Mouse (Mus musculus) kidney, embryonic 14.5 days (tissue): ENCODE data around the gene Igfbp1. TPM values are rescaled to one million over a fixed set of nuclear protein-coding genes. Genes with fewer than 3 reads are reported as not detected.
"Not testable (repeated sequence)": the region's sequence is repeated elsewhere in the genome, so short reads cannot be mapped to it uniquely, and the experiment has no call there.

ENCODE experiments used
- ATAC-seq: fragments of 200-750 bp; cut with Nextera tagmentation; 2 replicates; pipeline ENCODE4 v1.8.0; 2017; ENCODE audit warnings: moderate number of reproducible peaks, mild to moderate bottlenecking, moderate TSS enrichment, moderate library complexity; ENCODE audit not compliant: low FRiP score, low TSS enrichment
- H3K27ac ChIP-seq: fragments of 300-500 bp; sonication (generic); 2 replicates; pipeline ENCODE4 v1.5.1; 2014; ENCODE audit warnings: low read depth, mild to moderate bottlenecking, low read length, moderate library complexity, mixed read lengths
- H3K27me3 ChIP-seq: fragments of 300-500 bp; sonication (generic); 2 replicates; pipeline ENCODE4 v1.6.1; 2014; ENCODE audit warnings: mild to moderate bottlenecking, low read length; ENCODE audit not compliant: control insufficient read depth, insufficient read depth
- H3K36me3 ChIP-seq: fragments of 300-500 bp; sonication (generic); 2 replicates; pipeline ENCODE4 v1.6.1; 2014; ENCODE audit warnings: low read length, mixed read lengths; ENCODE audit not compliant: control insufficient read depth, insufficient read depth
- H3K4me1 ChIP-seq: fragments of 300-500 bp; sonication (generic); 2 replicates; pipeline ENCODE4 v1.6.1; 2014; ENCODE audit warnings: low read length, mixed read lengths; ENCODE audit not compliant: control insufficient read depth, insufficient read depth
- H3K4me2 ChIP-seq: fragments of 300-500 bp; sonication (generic); replicated peaks from 2 replicates; pipeline ENCODE4 v1.6.1; 2014; ENCODE audit warnings: low read depth, mild to moderate bottlenecking, low read length
- H3K4me3 ChIP-seq: fragments of 300-500 bp; sonication (generic); 2 replicates; pipeline ENCODE4 v1.5.1; 2014; ENCODE audit warnings: mild to moderate bottlenecking, low read length
- H3K9ac ChIP-seq: fragments of 300-500 bp; sonication (generic); 2 replicates; pipeline ENCODE4 v1.6.1; 2014; ENCODE audit warnings: low read depth, mild to moderate bottlenecking, low read length, moderate library complexity
- H3K9me3 ChIP-seq: fragments of 300-500 bp; sonication (generic); 2 replicates; pipeline ENCODE4 v1.6.1; 2016; ENCODE audit warnings: low read length; ENCODE audit not compliant: control insufficient read depth
- WGBS: fragments of 180-500 bp; shearing (Covaris S2); extraction: QIAGEN DNeasy Blood & Tissue Kit; methylation state at CpG from one replicate; pipeline ENCODE4 v1.1.7; 2014; 5-methylcytosine and 5-hydroxymethylcytosine counted together
- polyA plus RNA-seq: library from polyadenylated mRNA; unstranded; fragments of >200 nt; fragmentation: Nextera tagmentation; extraction: Ambion mirVana; gene quantifications from 2 replicates; pipeline ENCODE4 v1.2.1, GENCODE M21; 2014

Gene Igfbp1
- polyA plus RNA-seq, 1 experiment from 2014 or later, result 2.5 TPM

DNA sequence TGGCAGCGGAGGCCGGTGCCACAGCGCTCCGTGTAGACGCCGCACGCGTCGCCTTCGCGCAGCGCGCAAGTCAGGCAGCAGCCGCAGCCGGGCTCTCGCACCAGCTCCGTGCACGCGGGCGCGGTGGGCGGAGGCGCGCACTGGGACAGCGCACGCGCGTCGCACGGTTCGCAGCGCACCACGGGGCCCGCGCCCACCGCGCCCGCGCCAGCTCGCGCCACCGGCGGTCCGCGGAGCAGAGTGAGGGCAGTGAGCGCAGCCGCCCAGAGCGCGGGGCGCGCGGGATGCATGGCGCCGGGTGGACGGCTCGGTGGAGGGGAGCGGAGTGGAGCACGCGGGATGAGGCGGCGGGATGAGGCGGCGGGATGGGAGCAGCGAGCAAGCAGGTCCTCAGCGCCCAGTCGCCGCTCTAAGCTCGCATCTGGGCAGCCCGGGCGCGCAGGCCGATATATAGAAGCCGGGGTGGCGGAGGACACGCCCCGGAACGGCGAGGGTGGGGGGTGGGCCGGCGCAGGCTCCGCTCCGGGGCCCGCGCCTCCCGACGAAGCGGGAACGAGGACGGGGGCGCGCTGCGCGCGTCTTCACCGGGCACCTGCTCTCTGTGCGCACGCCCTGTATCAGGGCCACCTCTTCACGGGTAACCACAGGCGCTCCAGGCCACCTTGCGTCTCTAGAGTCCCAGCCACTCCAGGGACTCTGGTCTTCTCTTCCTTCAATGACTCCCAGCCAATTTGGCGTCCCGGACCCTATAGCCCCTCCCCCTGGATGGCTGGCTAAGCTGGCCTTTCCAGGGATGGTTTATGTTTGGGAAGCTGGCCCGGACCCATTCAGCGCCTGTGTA is 16.1 kb downstream of the Igfbp1 start, which contains the start of gene Igfbp3:
Gene Igfbp3 (minus strand): TSS at position 423 of the 841 bp plus-strand sequence.
- peaks cover 27% of the 10 kb centered on the region for H3K27me3 ChIP-seq

DNA sequence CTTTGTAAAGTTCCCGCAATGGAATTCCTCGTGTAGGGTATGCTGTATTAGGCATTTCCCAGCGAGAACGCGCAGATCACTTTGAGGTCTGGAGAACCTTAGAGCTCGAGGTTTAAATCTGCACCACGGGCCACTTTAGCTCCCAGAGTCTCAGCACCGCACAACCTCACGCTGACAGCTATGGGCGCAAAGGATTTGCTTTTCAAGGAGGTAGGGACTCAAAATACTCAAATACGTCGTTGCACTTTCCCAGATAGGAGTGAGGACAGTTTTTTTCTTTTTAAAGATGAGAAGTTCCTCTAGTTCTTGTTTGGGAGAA is 16.7 kb downstream of the Igfbp1 start:
- peak overlapping the region; percentile 66 for H3K4me3 ChIP-seq
- 2% methylated on average over 12 of the region's 12 CpGs for WGBS
- peaks cover 4% of the 10 kb centered on the region; the same call in 1 of the 2 replicates for H3K36me3 ChIP-seq
- H3K9ac ChIP-seq, result no peak overlapping the region
- peak overlapping the region; percentile 97 for H3K4me2 ChIP-seq
- no peaks in the 10 kb centered on the region for H3K9me3 ChIP-seq
- peaks cover 12% of the 10 kb centered on the region; the same call in 1 of the 2 replicates for H3K4me1 ChIP-seq
- no peak overlapping the region for H3K27ac ChIP-seq
- ATAC-seq, result no peak
- peaks cover 27% of the 10 kb centered on the region for H3K27me3 ChIP-seq

More for the DNA sequence above, 16.1 kb downstream of the Igfbp1 start, which contains the start of gene Igfbp3:
- Histone ChIP-seq H3K9ac (peak within 1 kb of the TSS; percentile 64), H3K27ac (no peak within 1 kb of the TSS), H3K4me3 (peak within 1 kb of the TSS; percentile 66), H3K9me3 (no peaks in the 10 kb centered on the region), H3K4me1 (peaks cover 12% of the 10 kb centered on the region; the same call in 1 of the 2 replicates), H3K36me3 (peaks cover 7% of the 10 kb centered on the region; the same call in 1 of the 2 replicates), H3K4me2 (peak within 1 kb of the TSS; percentile 97)
- under 1% methylated on average over 95 of the region's 104 CpGs for WGBS
- peak; percentile 76 for ATAC-seq

DNA sequence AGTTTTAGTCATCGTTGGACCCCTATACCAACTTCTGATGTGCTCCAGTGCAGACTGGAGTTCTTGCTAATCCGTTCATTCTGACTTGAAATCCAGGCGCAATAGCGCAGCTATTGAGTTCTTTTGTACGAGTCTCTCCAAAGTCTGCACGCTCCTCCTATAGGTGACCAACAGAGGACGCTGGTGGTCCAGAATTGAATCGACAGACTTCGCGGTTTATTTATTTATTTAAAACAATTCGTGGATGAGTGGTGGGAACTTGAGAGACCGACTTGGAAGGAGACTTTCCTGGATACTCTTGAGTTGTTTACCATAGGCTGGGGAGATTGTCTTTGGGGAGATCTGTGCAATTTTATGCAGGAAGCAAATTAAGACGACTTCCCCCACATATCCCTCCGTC is 17.2 kb downstream of the Igfbp1 start:
- ATAC-seq, result no peak
- H3K4me1 ChIP-seq, result peaks cover 12% of the 10 kb centered on the region; the same call in 1 of the 2 replicates
- peak overlapping the region; percentile 97 for H3K4me2 ChIP-seq
- no peaks in the 10 kb centered on the region for H3K9me3 ChIP-seq
- H3K36me3 ChIP-seq, result 0 out of 2 replicates have a peak, but pooled peaks cover under 1% of the 10 kb centered on the region
- WGBS, result 8% methylated on average over 14 of the region's 14 CpGs
- H3K9ac ChIP-seq, result no peak overlapping the region
- no peak overlapping the region for H3K4me3 ChIP-seq
- H3K27ac ChIP-seq, result no peak overlapping the region
- peaks cover 27% of the 10 kb centered on the region for H3K27me3 ChIP-seq

DNA sequence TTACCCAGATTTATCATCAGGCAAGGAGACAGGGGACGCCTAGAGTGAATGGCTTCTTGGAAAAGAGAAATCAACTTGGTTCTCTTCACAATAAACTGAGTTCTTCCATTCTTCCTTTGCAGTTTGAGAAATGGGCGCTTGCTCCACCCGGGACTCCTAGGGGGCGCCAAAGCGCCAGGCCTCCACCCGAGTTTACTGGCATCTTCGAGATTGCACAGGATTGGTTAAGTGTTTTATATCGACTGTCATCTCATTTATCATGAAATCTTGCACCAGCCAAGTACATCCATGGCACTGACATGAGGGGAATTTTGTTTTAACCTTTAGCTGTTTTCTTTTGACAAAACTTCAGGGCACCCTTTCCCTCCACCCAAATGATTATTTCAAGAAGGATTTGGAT is 18.1 kb downstream of the Igfbp1 start:
- Histone ChIP-seq H3K9me3 (no peaks in the 10 kb centered on the region), H3K9ac (no peak overlapping the region), H3K4me1 (peaks cover 12% of the 10 kb centered on the region; the same call in 1 of the 2 replicates), H3K4me2 (no peak overlapping the region), H3K27me3 (peaks cover 27% of the 10 kb centered on the region), H3K4me3 (no peak overlapping the region), H3K27ac (no peak overlapping the region), H3K36me3 (no peaks in the 10 kb centered on the region)
- no peak for ATAC-seq
- 12% methylated on average over 8 of the region's 8 CpGs for WGBS

DNA sequence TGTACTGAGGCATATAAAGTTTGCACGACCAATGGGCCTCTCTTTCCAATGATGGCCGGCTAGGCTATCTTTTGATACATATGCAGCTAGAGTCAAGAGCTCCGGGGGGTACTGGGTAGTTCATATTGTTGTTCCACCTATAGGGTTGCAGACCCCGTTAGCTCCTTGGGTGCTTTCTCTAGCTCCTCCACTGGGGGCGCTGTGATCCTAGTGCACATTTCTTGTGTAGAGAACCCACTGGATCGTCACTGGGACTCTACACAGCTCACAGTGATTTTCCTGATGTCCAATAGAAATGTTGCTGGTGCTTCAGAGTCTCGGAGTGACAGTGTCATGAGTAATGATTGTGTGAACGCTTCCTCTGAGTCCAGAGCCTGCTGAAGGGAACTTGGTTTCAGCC is 24.2 kb downstream of the Igfbp1 start:
- not testable (repeated sequence) for ATAC-seq, H3K9ac ChIP-seq, H3K27me3 ChIP-seq, H3K4me2 ChIP-seq, H3K9me3 ChIP-seq, H3K36me3 ChIP-seq, H3K4me1 ChIP-seq, H3K4me3 ChIP-seq, H3K27ac ChIP-seq
- WGBS, result 78% methylated on average over 8 of the region's 8 CpGs

DNA sequence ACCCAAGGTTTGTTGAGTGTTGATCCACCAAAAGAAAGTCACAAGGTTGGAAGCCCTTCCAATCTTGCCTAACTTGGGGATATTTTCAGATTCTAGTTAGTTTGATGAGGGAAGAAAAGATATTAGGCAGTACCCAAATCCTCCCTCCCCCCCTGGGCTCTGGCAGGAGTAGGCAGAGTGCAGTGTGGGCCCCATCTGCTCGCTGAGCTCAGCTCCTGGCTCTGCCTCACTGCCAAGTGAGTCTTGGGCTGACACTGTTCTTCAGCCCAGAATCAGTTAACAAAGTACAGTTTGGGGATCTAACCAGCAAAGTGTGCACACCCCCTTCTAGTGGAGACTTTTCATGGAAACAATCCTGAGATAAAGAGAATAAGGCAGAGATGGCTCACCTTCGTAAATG is 28.6 kb downstream of the Igfbp1 start:
- no peak overlapping the region for H3K4me2 ChIP-seq
- H3K9me3 ChIP-seq, result no peaks in the 10 kb centered on the region
- H3K4me3 ChIP-seq, result no peak overlapping the region
- H3K36me3 ChIP-seq, result no peaks in the 10 kb centered on the region
- 79% methylated on average over 2 of the region's 2 CpGs for WGBS
- no peaks in the 10 kb centered on the region for H3K4me1 ChIP-seq
- H3K27ac ChIP-seq, result no peak overlapping the region
- ATAC-seq, result no peak
- H3K27me3 ChIP-seq, result no peaks in the 10 kb centered on the region
- no peak overlapping the region for H3K9ac ChIP-seq

DNA sequence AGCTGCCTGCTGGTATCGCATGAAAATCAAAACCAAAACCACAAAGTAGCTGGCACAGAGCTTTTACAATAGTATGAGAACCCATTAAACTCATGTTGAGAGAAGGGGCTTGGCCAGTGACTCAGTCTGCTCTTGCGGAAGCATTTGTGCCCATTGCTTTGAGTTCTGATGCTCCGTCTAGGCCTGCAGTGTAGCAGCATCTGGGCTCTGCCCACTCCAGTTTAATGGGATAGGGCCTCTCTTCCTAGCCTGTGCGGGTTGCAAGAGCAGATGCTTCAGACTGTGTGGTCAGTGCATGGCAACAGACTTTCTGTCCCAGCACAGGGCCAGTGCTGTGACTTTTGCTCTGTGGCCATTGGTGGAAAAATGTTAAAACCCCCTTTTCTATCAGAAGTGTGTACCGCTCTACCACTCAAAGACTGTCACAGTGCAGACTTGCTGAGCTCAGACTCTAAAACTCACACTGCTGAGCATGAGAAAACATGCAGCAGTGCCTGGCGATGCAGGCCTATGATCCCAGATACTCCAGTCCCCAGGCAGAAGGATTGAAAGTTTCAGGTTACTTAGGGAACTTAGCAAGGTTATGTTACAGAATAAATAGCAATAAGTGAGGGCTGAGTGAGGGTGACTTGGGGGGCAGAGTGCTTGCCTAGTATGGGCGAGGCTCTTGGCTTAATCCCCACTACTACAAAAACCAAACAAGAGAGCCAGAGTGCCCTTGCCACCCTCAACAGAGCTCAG is 29.4 kb downstream of the Igfbp1 start:
- no peak overlapping the region for H3K4me2 ChIP-seq
- no peaks in the 10 kb centered on the region for H3K27me3 ChIP-seq
- H3K9ac ChIP-seq, result no peak overlapping the region
- H3K9me3 ChIP-seq, result no peaks in the 10 kb centered on the region
- no peaks in the 10 kb centered on the region for H3K36me3 ChIP-seq
- 61% methylated on average over 7 of the region's 7 CpGs for WGBS
- H3K27ac ChIP-seq, result peak overlapping the region; percentile 1; the same call in 1 of the 2 replicates
- no peaks in the 10 kb centered on the region for H3K4me1 ChIP-seq
- H3K4me3 ChIP-seq, result no peak overlapping the region
- peak; percentile 80 for ATAC-seq

DNA sequence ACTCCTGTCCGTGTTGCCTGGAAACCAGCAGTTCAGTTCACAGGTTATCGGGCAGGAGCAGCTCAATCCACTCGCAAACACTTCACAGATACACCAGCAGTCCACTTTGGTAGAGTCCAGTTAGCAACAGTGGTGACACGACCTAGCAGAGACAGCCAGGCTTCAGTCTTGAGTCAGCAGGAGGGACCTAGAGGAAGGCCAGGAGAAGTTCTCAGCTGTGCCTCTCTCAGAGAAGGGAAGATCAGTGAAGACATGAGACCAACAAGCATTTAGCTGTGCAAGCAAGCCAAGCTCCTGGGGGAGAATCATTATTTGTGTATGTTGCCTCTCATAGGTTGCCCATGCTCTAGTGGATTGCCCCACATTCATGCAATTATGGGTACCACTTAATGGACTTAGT is 30.5 kb downstream of the Igfbp1 start:
- H3K27me3 ChIP-seq, result no peaks in the 10 kb centered on the region
- H3K36me3 ChIP-seq, result no peaks in the 10 kb centered on the region
- no peak overlapping the region for H3K4me3 ChIP-seq
- 83% methylated on average over 4 of the region's 4 CpGs for WGBS
- no peak overlapping the region for H3K4me2 ChIP-seq
- H3K9ac ChIP-seq, result no peak overlapping the region
- H3K4me1 ChIP-seq, result no peaks in the 10 kb centered on the region
- ATAC-seq, result no peak
- no peak overlapping the region for H3K27ac ChIP-seq
- no peaks in the 10 kb centered on the region for H3K9me3 ChIP-seq

DNA sequence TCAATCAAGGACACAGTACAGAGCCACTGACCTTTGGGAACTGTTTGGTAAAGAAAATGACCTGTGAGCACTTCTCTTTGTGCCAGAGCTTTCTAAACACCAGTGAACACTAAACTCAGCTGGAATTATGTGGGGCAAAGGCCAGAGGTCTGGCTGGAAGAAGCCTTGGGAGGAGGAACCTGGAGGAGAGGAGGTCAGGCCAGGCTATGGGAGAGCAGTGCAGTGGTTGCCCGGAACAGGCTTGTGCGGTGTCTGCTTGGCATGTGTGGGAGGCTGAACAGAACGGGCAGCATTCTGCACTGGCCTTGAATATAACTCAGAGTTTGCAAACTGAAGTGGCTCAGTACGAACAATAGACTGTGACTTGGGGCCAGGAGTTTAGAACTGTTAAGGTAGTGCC is 32.4 kb downstream of the Igfbp1 start:
- no peak overlapping the region for H3K9ac ChIP-seq
- H3K4me2 ChIP-seq, result no peak overlapping the region
- no peaks in the 10 kb centered on the region for H3K36me3 ChIP-seq
- no peak for ATAC-seq
- H3K9me3 ChIP-seq, result no peaks in the 10 kb centered on the region
- H3K4me1 ChIP-seq, result no peaks in the 10 kb centered on the region
- 27% methylated on average over 4 of the region's 4 CpGs for WGBS
- no peak overlapping the region for H3K27ac ChIP-seq
- H3K4me3 ChIP-seq, result no peak overlapping the region
- H3K27me3 ChIP-seq, result no peaks in the 10 kb centered on the region
